Mouse (Mus musculus) liver, postnatal 0 days (tissue): Measurements from ENCODE around the gene Kcnq5.

Experiments
- CTCF ChIP-seq: sonication (generic); IDR thresholded peaks from 2 replicates; pipeline ENCODE4 v1.5.1; 2016; ENCODE audit warnings: antibody characterized with exemption, low read depth
- EP300 ChIP-seq: IDR thresholded peaks from 2 replicates; pipeline ENCODE4 v1.6.1; 2016; ENCODE audit warnings: antibody characterized with exemption, low read depth, mild to moderate bottlenecking

- TF ChIP-seq CTCF (no peak), EP300 (no peak)
Observed at GRCm38 (mm10) chr1:21820066-21820630, 141.6 kb downstream of the Kcnq5 start.
